Mouse (Mus musculus) T-helper 1 cell (primary cell): ENCODE data around the gene Il2rb.

ENCODE experiments used
- in situ Hi-C: fragments of 300-600 bp; cut with MboI, MseI; formaldehyde crosslinking; loops from one replicate; pipeline ENCODE4 v1.15.1; 2025; ENCODE audit warnings: high pct_unique_total_duplicates

The Il2rb gene

GRCm38 (mm10) chr15:78449131-78449530 lies 45.9 kb downstream of the Il2rb start:
- in situ Hi-C loops, result loop anchor here (5.0 kb wide), 2 partner anchors 33 to 88 kb away; no protein-coding TSS in a partner anchor

DNA sequence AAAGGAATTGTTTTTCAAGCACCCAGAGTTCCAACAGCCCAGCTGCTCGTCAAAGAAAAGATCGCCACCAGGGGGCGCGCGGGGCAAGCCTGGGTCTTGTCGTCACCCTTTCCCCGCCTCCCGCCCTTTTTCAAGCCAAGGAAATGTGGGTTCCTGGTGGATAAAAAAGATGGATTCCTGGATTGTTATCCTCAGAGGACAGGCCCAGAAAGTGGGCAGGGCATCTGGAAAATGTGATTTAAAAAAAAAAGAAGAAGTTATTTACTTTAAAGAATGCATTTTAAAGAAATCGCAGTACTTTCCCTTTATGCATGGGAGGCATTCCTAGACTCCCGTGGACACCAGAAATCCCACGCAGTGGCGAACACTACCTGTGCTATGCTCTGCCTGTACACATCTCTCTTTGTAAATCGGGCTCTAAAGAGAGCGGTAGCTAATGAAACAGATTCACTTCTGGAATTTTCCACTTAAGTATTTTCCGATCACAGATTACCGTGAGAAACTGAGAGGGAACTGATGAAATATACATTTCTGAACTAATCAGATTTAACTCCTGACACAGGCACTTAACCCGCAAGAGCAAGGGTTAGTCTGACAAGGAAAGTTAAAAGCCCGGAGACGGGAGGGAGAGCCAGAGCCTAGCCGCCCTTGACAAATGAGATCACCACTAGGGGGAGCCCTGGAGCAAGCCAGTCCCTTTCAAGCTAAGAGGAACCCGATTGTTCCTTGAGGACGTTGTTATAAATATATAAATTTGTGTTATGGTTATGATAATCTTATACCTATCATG lies 47.1 kb downstream of the Il2rb start:
- in situ Hi-C loops, result loop anchor here (5.0 kb wide), 2 partner anchors 34 to 89 kb away; no protein-coding TSS in a partner anchor

DNA sequence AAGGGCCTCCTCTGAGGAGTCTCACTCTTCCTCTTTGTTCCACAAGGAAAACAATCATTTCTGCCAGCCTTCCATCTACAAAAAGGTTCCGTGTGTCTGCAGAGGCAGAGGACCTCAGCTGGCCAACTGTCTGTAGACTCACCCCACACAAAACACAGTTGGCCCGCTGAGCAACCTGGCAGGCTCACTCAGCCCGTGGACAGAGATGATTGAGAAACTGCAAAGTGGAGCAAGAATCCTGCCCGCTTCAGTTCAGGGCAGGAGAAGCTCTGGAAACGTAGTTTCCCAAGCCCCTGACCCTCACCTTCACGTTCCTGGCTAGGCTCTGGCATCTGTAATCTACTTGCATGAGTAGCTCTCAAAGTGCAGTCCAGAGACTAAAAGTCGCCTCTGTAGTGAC lies 48.0 kb downstream of the Il2rb start:
- in situ Hi-C loops, result loop anchor here (5.0 kb wide), 2 partner anchors 35 to 90 kb away; no protein-coding TSS in a partner anchor

GRCm38 (mm10) chr15:78443857-78444256 lies 51.2 kb downstream of the Il2rb start:
- in situ Hi-C loops, result no loop called here

DNA sequence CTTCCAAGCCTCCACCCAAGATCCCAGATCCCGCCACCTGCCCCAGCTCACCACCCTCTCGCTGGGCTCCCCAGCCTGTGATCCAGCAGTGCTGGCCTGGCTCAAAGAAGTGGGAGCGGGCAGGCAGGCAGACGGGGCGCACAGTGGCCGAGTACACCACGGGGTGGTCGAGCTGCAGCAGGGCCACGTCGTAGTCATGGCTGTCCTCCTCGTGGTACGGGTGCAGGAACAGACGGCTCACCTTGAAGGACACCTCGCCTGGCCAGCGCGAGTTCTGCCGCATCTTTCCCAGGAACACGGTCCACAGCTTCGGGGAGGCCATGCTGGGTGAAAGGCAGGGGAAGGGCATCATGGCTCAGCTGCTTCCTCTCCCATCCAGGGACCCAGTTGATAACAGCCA lies 52.8 kb downstream of the Il2rb start:
- in situ Hi-C loops, result no loop called here

GRCm38 (mm10) chr15:78438973-78439372 lies 56.1 kb downstream of the Il2rb start:
- in situ Hi-C loops, result no loop called here

DNA sequence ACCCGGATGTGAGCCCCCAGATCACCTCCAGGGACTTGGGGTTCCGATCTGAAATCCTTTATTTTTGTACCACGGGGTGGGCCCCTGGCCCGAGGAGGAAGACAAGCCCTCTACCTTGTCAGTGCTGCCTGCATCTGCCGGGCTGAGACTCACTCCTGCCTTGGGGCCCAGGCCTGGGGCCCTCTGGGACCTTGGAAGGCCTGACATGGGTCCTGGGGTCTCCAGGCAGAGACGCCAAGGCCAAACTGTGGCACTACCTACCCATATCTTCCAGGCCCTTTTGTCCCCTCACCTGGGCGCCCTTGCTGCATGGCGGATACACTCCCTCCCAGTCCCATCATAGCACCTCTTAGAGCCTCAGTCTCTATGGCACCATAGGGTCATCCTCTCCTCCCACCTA lies 56.6 kb downstream of the Il2rb start:
- in situ Hi-C loops, result no loop called here

- in situ Hi-C loops, result no loop called here
Measured at GRCm38 (mm10) chr15:78438018-78438394, 57.1 kb downstream of the Il2rb start.

- in situ Hi-C loops, result no loop called here
Measured at GRCm38 (mm10) chr15:78437237-78438017, 57.6 kb downstream of the Il2rb start.

- in situ Hi-C loops, result no loop called here
Measured at GRCm38 (mm10) chr15:78436380-78437192, 58.5 kb downstream of the Il2rb start.

GRCm38 (mm10) chr15:78435681-78436080 lies 59.4 kb downstream of the Il2rb start:
- in situ Hi-C loops, result no loop called here

GRCm38 (mm10) chr15:78434896-78435520 lies 60.1 kb downstream of the Il2rb start:
- in situ Hi-C loops, result no loop called here

GRCm38 (mm10) chr15:78431541-78432121 lies 63.4 kb downstream of the Il2rb start:
- in situ Hi-C loops, result no loop called here

DNA sequence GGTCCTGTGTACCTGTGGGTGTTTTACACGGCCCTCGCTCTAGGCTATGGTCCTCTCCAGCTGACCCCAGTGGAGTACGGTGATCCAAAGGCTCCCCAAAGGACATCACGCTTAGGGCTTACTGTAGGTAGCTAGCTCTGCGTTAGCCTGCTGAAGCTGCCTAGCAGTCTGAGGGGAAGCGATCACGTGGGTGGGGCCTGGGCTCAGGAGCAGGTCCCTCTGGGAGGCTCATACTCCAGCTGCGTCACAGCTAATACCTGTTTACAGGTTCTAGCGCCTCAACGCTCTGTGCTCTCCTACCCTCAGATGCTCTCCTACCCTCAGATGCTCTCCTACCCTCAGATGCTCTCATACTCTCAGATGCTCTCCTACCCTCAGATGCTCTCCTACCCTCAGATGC lies 64.2 kb downstream of the Il2rb start:
- in situ Hi-C loops, result no loop called here

- in situ Hi-C loops, result no loop called here
Measured at GRCm38 (mm10) chr15:78429871-78430622, 65.0 kb downstream of the Il2rb start.
